In genomic region chr2:131505431-131505830, GRCm38 (mm10) we compare ENCODE assay signal across 18 mouse cellular contexts. TPM values are rescaled to one million over a fixed set of nuclear protein-coding genes. Genes with fewer than 3 reads are reported as not detected.
DNase-seq lines count a peak whose midpoint lies in the region; ATAC-seq lines count a peak whose summit lies in the region.
"Had no signal": no experiment of that assay in that cellular context is flagged by ENCODE, and none has a peak within 500 bp of the region (broad histone marks: within the 10 kb centered on the region; RNA-seq: fewer than 3 reads in every experiment).

No protein-coding gene starts in this region.

- H3K4me3 ChIP-seq in forebrain, embryonic 13.5 days: no peak overlapping the region
- no peak overlapping the region for H3K4me3 ChIP-seq in forebrain, embryonic 14.5 days (ENCODE audit: low read depth, low read length)
- no peak overlapping the region for H3K4me3 ChIP-seq in midbrain, embryonic 11.5 days (ENCODE audit: low read depth, low read length)
- H3K4me3 ChIP-seq in midbrain, embryonic 15.5 days: no peak overlapping the region
- no peak overlapping the region for H3K4me3 ChIP-seq in neural tube, embryonic 15.5 days (replicated peaks)
- H3K4me3 ChIP-seq: heart, embryonic 12.5 days; hindbrain, embryonic 15.5 days; myocyte had no signal

- no peaks in the 10 kb centered on the region for H3K9me3 ChIP-seq in forebrain, embryonic 13.5 days (replicated peaks)
- no peaks in the 10 kb centered on the region for H3K9me3 ChIP-seq in forebrain, embryonic 14.5 days (replicated peaks; ENCODE audit: control insufficient read depth, low read length)
- no peaks in the 10 kb centered on the region for H3K9me3 ChIP-seq in midbrain, embryonic 11.5 days (ENCODE audit: control insufficient read depth, low read length)
- H3K9me3 ChIP-seq in midbrain, embryonic 15.5 days: no peaks in the 10 kb centered on the region
- H3K9me3 ChIP-seq in neural tube, embryonic 15.5 days (replicated peaks): no peaks in the 10 kb centered on the region
- H3K9me3 ChIP-seq: heart, embryonic 12.5 days; hindbrain, embryonic 15.5 days had no signal

- no peaks in the 10 kb centered on the region for H3K27me3 ChIP-seq in forebrain, embryonic 13.5 days
- no peaks in the 10 kb centered on the region for H3K27me3 ChIP-seq in forebrain, embryonic 14.5 days (replicated peaks; ENCODE audit: control insufficient read depth, insufficient read depth, low read length)
- no peaks in the 10 kb centered on the region for H3K27me3 ChIP-seq in midbrain, embryonic 11.5 days (ENCODE audit: control insufficient read depth, insufficient read depth, low read length)
- H3K27me3 ChIP-seq in midbrain, embryonic 15.5 days (replicated peaks): no peaks in the 10 kb centered on the region
- no peaks in the 10 kb centered on the region for H3K27me3 ChIP-seq in neural tube, embryonic 15.5 days (replicated peaks)
- H3K27me3 ChIP-seq: hindbrain, embryonic 15.5 days had no signal

- intact Hi-C loops in heart, postnatal 36 days (cut with DNase I): no loop called here

- no peak overlapping the region for H3K9ac ChIP-seq in forebrain, embryonic 13.5 days
- H3K9ac ChIP-seq in forebrain, embryonic 14.5 days (ENCODE audit: low read length): no peak overlapping the region
- H3K9ac ChIP-seq in midbrain, embryonic 11.5 days (ENCODE audit: low read length): no peak overlapping the region
- no peak overlapping the region for H3K9ac ChIP-seq in midbrain, embryonic 15.5 days
- H3K9ac ChIP-seq in neural tube, embryonic 15.5 days (replicated peaks): no peak overlapping the region
- H3K9ac ChIP-seq: heart, embryonic 12.5 days; hindbrain, embryonic 15.5 days; liver, postnatal 0 days had no signal

- no peaks in the 10 kb centered on the region for H3K36me3 ChIP-seq in forebrain, embryonic 13.5 days (ENCODE audit: poor library complexity, severe bottlenecking)
- H3K36me3 ChIP-seq in forebrain, embryonic 14.5 days (ENCODE audit: control insufficient read depth, insufficient read depth, low read length): no peaks in the 10 kb centered on the region
- H3K36me3 ChIP-seq in midbrain, embryonic 11.5 days (ENCODE audit: control insufficient read depth, insufficient read depth, low read length): no peaks in the 10 kb centered on the region
- no peaks in the 10 kb centered on the region for H3K36me3 ChIP-seq in midbrain, embryonic 15.5 days (replicated peaks)
- no peaks in the 10 kb centered on the region for H3K36me3 ChIP-seq in neural tube, embryonic 15.5 days
- H3K36me3 ChIP-seq: heart, embryonic 12.5 days; hindbrain, embryonic 15.5 days had no signal

- H3K4me1 ChIP-seq in forebrain, embryonic 13.5 days: peaks cover 72% of the 10 kb centered on the region
- H3K4me1 ChIP-seq in forebrain, embryonic 14.5 days (ENCODE audit: control insufficient read depth, insufficient read depth, low read length): peaks cover 22% of the 10 kb centered on the region
- peaks cover 18% of the 10 kb centered on the region for H3K4me1 ChIP-seq in midbrain, embryonic 11.5 days (ENCODE audit: control insufficient read depth, insufficient read depth, low read length)
- H3K4me1 ChIP-seq in midbrain, embryonic 15.5 days: peaks cover 52% of the 10 kb centered on the region
- H3K4me1 ChIP-seq in neural tube, embryonic 15.5 days: peaks cover 53% of the 10 kb centered on the region

- no peak for ATAC-seq in forebrain, embryonic 13.5 days
- ATAC-seq in forebrain, embryonic 14.5 days: no peak
- no peak for ATAC-seq in midbrain, embryonic 11.5 days (ENCODE audit: low FRiP score)
- ATAC-seq in midbrain, embryonic 15.5 days (replicated peaks): no peak
- no peak for ATAC-seq in neural tube, embryonic 15.5 days (ENCODE audit: low FRiP score)
- ATAC-seq: liver, postnatal 0 days had no signal

- H3K27ac ChIP-seq in forebrain, embryonic 13.5 days: 0 out of 2 replicates have a peak overlapping the region, but pooled peaks have one; percentile 81
- H3K27ac ChIP-seq in forebrain, embryonic 14.5 days (ENCODE audit: low read depth, low read length): no peak overlapping the region
- H3K27ac ChIP-seq in midbrain, embryonic 11.5 days (ENCODE audit: low read depth, low read length): no peak overlapping the region
- H3K27ac ChIP-seq in midbrain, embryonic 15.5 days: no peak overlapping the region
- 0 out of 2 replicates have a peak overlapping the region, but pooled peaks have one; percentile 62 for H3K27ac ChIP-seq in neural tube, embryonic 15.5 days (replicated peaks)

- no peak overlapping the region for H3K4me2 ChIP-seq in forebrain, embryonic 13.5 days
- no peak overlapping the region for H3K4me2 ChIP-seq in forebrain, embryonic 14.5 days (ENCODE audit: low read length)
- no peak overlapping the region for H3K4me2 ChIP-seq in midbrain, embryonic 11.5 days
- H3K4me2 ChIP-seq in midbrain, embryonic 15.5 days: no peak overlapping the region
- no peak overlapping the region for H3K4me2 ChIP-seq in neural tube, embryonic 15.5 days
- H3K4me2 ChIP-seq: heart, embryonic 12.5 days; hindbrain, embryonic 15.5 days had no signal

- DNase-seq in forebrain, embryonic 14.5 days (ENCODE audit: low spot score): no peak
- DNase-seq in midbrain, embryonic 11.5 days (ENCODE audit: low spot score, missing footprints): peak; percentile 66
- peak; percentile 56 for DNase-seq in induced T-regulatory cell, adult 2 months (ENCODE audit: low read depth)
- no peak for DNase-seq in heart, postnatal 36 days
- no peak for DNase-seq in right cerebral cortex, postnatal 25 days
- DNase-seq: adrenal gland, adult 2 months; cerebellum, adult 8-10 months; embryo, embryonic 11 days; kidney, adult 8-10 months; liver, postnatal 0 days; thymus, adult 18-20 months had no signal

RNA-seq across cellular contexts. Expression of gene Smox, which starts 14.1 kb away (rescaled TPM):
- polyA plus RNA-seq in forebrain, embryonic 13.5 days (2015; fragmentation: Nextera tagmentation; extraction: Ambion mirVana): 51.3 and 52.5 TPM in 2 replicates
- 33.5 and 37.2 TPM in 2 replicates for polyA plus RNA-seq in forebrain, embryonic 14.5 days (2014; fragmentation: Nextera tagmentation; extraction: Ambion mirVana)
- polyA plus RNA-seq in midbrain, embryonic 11.5 days (2014; fragmentation: Nextera tagmentation; extraction: Ambion mirVana): 26.2 and 26.9 TPM in 2 replicates
- 49.0 and 50.7 TPM in 2 replicates for polyA plus RNA-seq in midbrain, embryonic 15.5 days (2015; fragmentation: Nextera tagmentation; extraction: Ambion mirVana)
- 48.7 and 51.9 TPM in 2 replicates for polyA plus RNA-seq in neural tube, embryonic 15.5 days (2015; fragmentation: Nextera tagmentation; extraction: Ambion mirVana)
- 10 to 100 TPM; 21.4 to 22.2 TPM for total RNA-seq in heart, postnatal 36 days (2021)

RNA-seq across cellular contexts. Expression of gene Adra1d, which starts 56.7 kb away (rescaled TPM):
- not detected in 2 replicates for polyA plus RNA-seq in forebrain, embryonic 13.5 days (2015; fragmentation: Nextera tagmentation; extraction: Ambion mirVana)
- polyA plus RNA-seq in forebrain, embryonic 14.5 days (2014; fragmentation: Nextera tagmentation; extraction: Ambion mirVana): not detected in 2 replicates
- polyA plus RNA-seq in midbrain, embryonic 11.5 days (2014; fragmentation: Nextera tagmentation; extraction: Ambion mirVana): 0.19 and 0.34 TPM in 2 replicates
- polyA plus RNA-seq in midbrain, embryonic 15.5 days (2015; fragmentation: Nextera tagmentation; extraction: Ambion mirVana): 0.19 TPM in 1 of 2 replicates, not detected in the other
- polyA plus RNA-seq in neural tube, embryonic 15.5 days (2015; fragmentation: Nextera tagmentation; extraction: Ambion mirVana): 0.83 and 0.92 TPM in 2 replicates
- total RNA-seq in heart, postnatal 36 days (2021): 1 to 10 TPM; 3.3 to 3.8 TPM
- total RNA-seq: megakaryocyte progenitor cell, adult 5-6 weeks had no signal

Comparison
In these comparisons a context has a peak if more than half of its experiments do, and no peak if none do; other contexts are left out.
1. H3K27ac ChIP-seq: peak in forebrain, embryonic 13.5 days (single experiment) and neural tube, embryonic 15.5 days (single experiment); none in forebrain, embryonic 14.5 days (single experiment), midbrain, embryonic 11.5 days (single experiment) and midbrain, embryonic 15.5 days (single experiment).
2. DNase-seq: peak in midbrain, embryonic 11.5 days (single experiment) and induced T-regulatory cell, adult 2 months (single experiment); none in forebrain, embryonic 14.5 days (single experiment), heart, postnatal 36 days (0 of 2) and right cerebral cortex, postnatal 25 days (single experiment).